Mouse (Mus musculus): ENCODE data around the gene Car14. TPM values are rescaled to one million over a fixed set of nuclear protein-coding genes. Genes with fewer than 3 reads are reported as not detected.
A peak's percentile ranks its signal among the peaks of the same experiment; 100 is the strongest.
"Not testable (repeated sequence)": the region's sequence is repeated elsewhere in the genome, so short reads cannot be mapped to it uniquely, and the experiment has no call there.

The Car14 gene
- polyA plus RNA-seq, 1 experiment from 2014 or later, result 2.0 TPM

GRCm38 (mm10) chr3:95902643-95903042 is 1.8 kb downstream of the Car14 start:
- Histone ChIP-seq H3K27ac (replicated peaks) (no peak overlapping the region), H3K36me3 (no peaks in the 10 kb centered on the region; the same call in 1 of the 2 replicates), H3K9me3 (replicated peaks) (no peaks in the 10 kb centered on the region), H3K4me2 (replicated peaks) (no peak overlapping the region), H3K4me1 (peaks cover 40% of the 10 kb centered on the region), H3K9ac (no peak overlapping the region), H3K27me3 (peaks cover 23% of the 10 kb centered on the region; the same call in 1 of the 2 replicates), H3K4me3 (replicated peaks) (no peak overlapping the region)
- WGBS, result 31% methylated on average over 6 of the region's 6 CpGs
- ATAC-seq (ENCODE audit: insufficient number of reproducible peaks, low FRiP score, low TSS enrichment, low read depth), result no peak

- Histone ChIP-seq H3K9me3 (replicated peaks) (no peaks in the 10 kb centered on the region), H3K9ac (no peak overlapping the region), H3K27ac (replicated peaks) (no peak overlapping the region), H3K27me3 (peaks cover 19% of the 10 kb centered on the region; the same call in 1 of the 2 replicates), H3K4me1 (peaks cover 39% of the 10 kb centered on the region), H3K36me3 (peaks cover 3% of the 10 kb centered on the region; the same call in 1 of the 2 replicates), H3K4me2 (replicated peaks) (no peak overlapping the region), H3K4me3 (replicated peaks) (no peak overlapping the region)
- ATAC-seq (ENCODE audit: insufficient number of reproducible peaks, low FRiP score, low TSS enrichment, low read depth), result no peak
Observed at GRCm38 (mm10) chr3:95902373-95902625, 2.2 kb downstream of the Car14 start.

- Histone ChIP-seq H3K27ac (replicated peaks) (no peak overlapping the region), H3K4me2 (replicated peaks) (no peak overlapping the region), H3K9ac (no peak overlapping the region), H3K9me3 (replicated peaks) (no peaks in the 10 kb centered on the region), H3K36me3 (peaks cover 3% of the 10 kb centered on the region; the same call in 1 of the 2 replicates), H3K4me3 (replicated peaks) (no peak overlapping the region), H3K27me3 (peaks cover 17% of the 10 kb centered on the region; the same call in 1 of the 2 replicates), H3K4me1 (peaks cover 34% of the 10 kb centered on the region)
- no peak for ATAC-seq (ENCODE audit: insufficient number of reproducible peaks, low FRiP score, low TSS enrichment, low read depth)
- WGBS, result 51% methylated on average over 9 of the region's 9 CpGs
Observed at GRCm38 (mm10) chr3:95901616-95902372, 2.7 kb downstream of the Car14 start.

GRCm38 (mm10) chr3:95899800-95900524 is 4.5 kb downstream of the Car14 start:
- Histone ChIP-seq H3K36me3 (peaks cover 5% of the 10 kb centered on the region; the same call in 1 of the 2 replicates), H3K9ac (no peak overlapping the region), H3K4me1 (peaks cover 21% of the 10 kb centered on the region), H3K4me3 (replicated peaks) (no peak overlapping the region), H3K9me3 (replicated peaks) (no peaks in the 10 kb centered on the region), H3K27ac (replicated peaks) (no peak overlapping the region), H3K27me3 (peaks cover 12% of the 10 kb centered on the region; the same call in 1 of the 2 replicates), H3K4me2 (replicated peaks) (no peak overlapping the region)
- no peak for ATAC-seq (ENCODE audit: insufficient number of reproducible peaks, low FRiP score, low TSS enrichment, low read depth)
- WGBS, result 70% methylated on average over 13 of the region's 13 CpGs

- not testable (repeated sequence) for H3K27me3 ChIP-seq; H3K36me3 ChIP-seq; H3K4me3 ChIP-seq (replicated peaks); H3K27ac ChIP-seq (replicated peaks); H3K9me3 ChIP-seq (replicated peaks); H3K4me2 ChIP-seq (replicated peaks); ATAC-seq (ENCODE audit: insufficient number of reproducible peaks, low FRiP score, low TSS enrichment, low read depth); H3K9ac ChIP-seq
- H3K4me1 ChIP-seq, result peaks cover 33% of the 10 kb centered on the region
- WGBS, result 88% methylated on average over 7 of the region's 7 CpGs
Observed at GRCm38 (mm10) chr3:95895501-95895900, 9.0 kb downstream of the Car14 start.

GRCm38 (mm10) chr3:95894317-95895160 is 10.0 kb downstream of the Car14 start:
- Histone ChIP-seq H3K27me3 (no peaks in the 10 kb centered on the region), H3K4me2 (replicated peaks) (peak overlapping the region; percentile 65), H3K9me3 (replicated peaks) (no peaks in the 10 kb centered on the region), H3K27ac (replicated peaks) (peak overlapping the region; percentile 78), H3K36me3 (peaks cover 5% of the 10 kb centered on the region; the same call in 1 of the 2 replicates), H3K4me3 (replicated peaks) (peak overlapping the region; percentile 64), H3K4me1 (peaks cover 39% of the 10 kb centered on the region), H3K9ac (peak overlapping the region; percentile 65)
- ATAC-seq (ENCODE audit: insufficient number of reproducible peaks, low FRiP score, low TSS enrichment, low read depth), result no peak
- 8% methylated on average over 16 of the region's 16 CpGs for WGBS

- H3K27me3 ChIP-seq; H3K9me3 ChIP-seq (replicated peaks); H3K36me3 ChIP-seq: not testable (repeated sequence)
- Histone ChIP-seq H3K4me1 (peaks cover 39% of the 10 kb centered on the region), H3K9ac (peak within 1 kb of the TSS; percentile 65), H3K27ac (replicated peaks) (peak within 1 kb of the TSS; percentile 85), H3K4me3 (replicated peaks) (peak within 1 kb of the TSS; percentile 64), H3K4me2 (replicated peaks) (peak within 1 kb of the TSS; percentile 65)
- ATAC-seq (ENCODE audit: insufficient number of reproducible peaks, low FRiP score, low TSS enrichment, low read depth), result peak; percentile 98
- under 1% methylated on average over 26 of the region's 43 CpGs for WGBS
Observed at GRCm38 (mm10) chr3:95893606-95894316, 10.7 kb downstream of the Car14 start, which contains the start of gene Aph1a. TSS of gene Aph1a (plus strand) at chr3:95893969.

- Histone ChIP-seq H3K4me2 (replicated peaks) (peak overlapping the region; percentile 51), H3K36me3 (peaks cover 5% of the 10 kb centered on the region; the same call in 1 of the 2 replicates), H3K4me1 (peaks cover 39% of the 10 kb centered on the region), H3K4me3 (replicated peaks) (peak overlapping the region; percentile 64), H3K9me3 (replicated peaks) (no peaks in the 10 kb centered on the region), H3K9ac (no peak overlapping the region), H3K27me3 (no peaks in the 10 kb centered on the region), H3K27ac (replicated peaks) (peak overlapping the region; percentile 85)
- WGBS, result 11% methylated on average over 7 of the region's 7 CpGs
- no peak for ATAC-seq (ENCODE audit: insufficient number of reproducible peaks, low FRiP score, low TSS enrichment, low read depth)
Observed at GRCm38 (mm10) chr3:95893126-95893525, 11.4 kb downstream of the Car14 start.

- Histone ChIP-seq H3K9ac (no peak overlapping the region; the same call in 1 of the 2 replicates), H3K9me3 (replicated peaks) (no peaks in the 10 kb centered on the region), H3K27ac (replicated peaks) (peak overlapping the region; percentile 85), H3K4me1 (peaks cover 39% of the 10 kb centered on the region), H3K4me3 (replicated peaks) (peak overlapping the region; percentile 27), H3K4me2 (replicated peaks) (peak overlapping the region; percentile 41), H3K27me3 (no peaks in the 10 kb centered on the region), H3K36me3 (peaks cover 7% of the 10 kb centered on the region; the same call in 1 of the 2 replicates)
- 29% methylated on average over 11 of the region's 11 CpGs for WGBS
- ATAC-seq (ENCODE audit: insufficient number of reproducible peaks, low FRiP score, low TSS enrichment, low read depth), result no peak
Observed at GRCm38 (mm10) chr3:95892066-95893052, 12.1 kb downstream of the Car14 start.

Measured in embryonic facial prominence, embryonic 15.5 days (tissue).